Mouse (Mus musculus) left cerebral cortex, postnatal 4 days (tissue): ENCODE data around the gene Mettl22. TPM values are rescaled to one million over a fixed set of nuclear protein-coding genes. Genes with fewer than 3 reads are reported as not detected.

ENCODE experiments used
- DNase-seq: peaks from one replicate; pipeline ENCODE4 v3.0.0-alpha.2; 2022
- intact Hi-C: fragments of 180-260 bp; cut with DNase I; formaldehyde crosslinking; loops from one replicate; pipeline ENCODE4 v1.15.1; 2025
- total RNA-seq, 2 experiments: library from RNA; stranded (reverse); gene quantifications; 2 replicates each; pipeline ENCODE4 v1.2.3; 2021

Mettl22 gene
- total RNA-seq, 2 experiments from 2014 or later = 46.7 to 50.9 TPM

DNA sequence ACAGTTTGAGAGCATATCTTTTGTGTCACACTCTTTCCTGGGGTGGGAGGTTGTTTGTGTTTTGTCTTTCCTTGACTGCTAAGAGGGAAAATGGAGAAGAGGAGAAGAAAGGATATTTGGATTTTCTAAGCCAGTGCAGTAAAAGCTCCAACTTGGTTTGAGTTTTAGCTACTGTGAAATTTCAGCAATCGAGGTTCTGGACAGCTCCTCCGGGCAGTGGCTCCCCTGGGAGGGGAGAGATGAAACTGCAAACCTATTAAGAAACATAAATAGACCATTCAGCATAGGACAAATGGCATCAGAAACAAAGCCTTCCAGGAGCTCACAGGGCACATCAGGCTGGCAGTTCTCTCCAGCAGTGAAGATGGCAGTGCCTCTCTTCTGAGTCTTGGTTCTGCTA, 33.7 kb downstream of the Mettl22 start:
- intact Hi-C loops = no loop called here
- no peak for DNase-seq

DNA sequence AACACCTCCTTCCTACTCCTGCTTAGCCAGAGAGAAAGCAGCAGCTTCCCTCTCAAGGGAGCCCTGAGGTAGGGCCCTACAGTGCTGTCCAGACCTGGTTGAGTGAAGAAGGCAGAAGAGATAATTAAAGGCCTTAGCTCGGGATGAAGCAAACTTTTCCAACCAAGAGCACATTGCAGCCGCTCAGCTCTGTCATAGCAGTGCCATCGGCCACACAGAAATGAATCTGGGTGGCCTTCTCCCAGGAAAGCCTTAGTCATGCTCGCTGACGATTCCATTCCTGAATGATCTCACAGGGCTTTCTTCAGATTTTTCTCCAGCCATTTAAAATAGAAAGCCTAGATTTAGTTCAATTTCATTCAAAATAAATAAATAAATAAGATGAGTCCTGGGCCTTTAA, 39.3 kb downstream of the Mettl22 start:
- no peak for DNase-seq
- intact Hi-C loops = no loop called here

DNA sequence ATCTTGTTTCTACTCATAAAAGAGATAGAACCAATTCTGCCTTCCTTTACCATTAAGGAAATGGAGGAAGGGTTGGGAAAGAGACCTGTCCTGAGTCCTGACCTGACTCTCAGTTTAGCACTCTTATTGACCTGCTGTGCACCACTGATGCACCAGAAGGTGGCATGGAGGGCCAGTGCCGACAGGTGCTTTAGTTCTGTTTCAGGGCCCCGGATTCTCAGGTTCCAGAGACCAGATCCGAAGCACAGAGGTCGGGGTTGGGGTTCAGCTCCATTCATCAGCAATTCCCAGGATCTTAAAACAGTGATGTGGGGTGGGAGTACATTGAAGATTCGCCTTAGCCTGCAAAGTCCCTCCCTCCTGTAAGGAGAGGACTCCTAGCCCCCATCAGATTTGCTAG, 42.2 kb downstream of the Mettl22 start:
- no peak for DNase-seq
- intact Hi-C loops = no loop called here

DNA sequence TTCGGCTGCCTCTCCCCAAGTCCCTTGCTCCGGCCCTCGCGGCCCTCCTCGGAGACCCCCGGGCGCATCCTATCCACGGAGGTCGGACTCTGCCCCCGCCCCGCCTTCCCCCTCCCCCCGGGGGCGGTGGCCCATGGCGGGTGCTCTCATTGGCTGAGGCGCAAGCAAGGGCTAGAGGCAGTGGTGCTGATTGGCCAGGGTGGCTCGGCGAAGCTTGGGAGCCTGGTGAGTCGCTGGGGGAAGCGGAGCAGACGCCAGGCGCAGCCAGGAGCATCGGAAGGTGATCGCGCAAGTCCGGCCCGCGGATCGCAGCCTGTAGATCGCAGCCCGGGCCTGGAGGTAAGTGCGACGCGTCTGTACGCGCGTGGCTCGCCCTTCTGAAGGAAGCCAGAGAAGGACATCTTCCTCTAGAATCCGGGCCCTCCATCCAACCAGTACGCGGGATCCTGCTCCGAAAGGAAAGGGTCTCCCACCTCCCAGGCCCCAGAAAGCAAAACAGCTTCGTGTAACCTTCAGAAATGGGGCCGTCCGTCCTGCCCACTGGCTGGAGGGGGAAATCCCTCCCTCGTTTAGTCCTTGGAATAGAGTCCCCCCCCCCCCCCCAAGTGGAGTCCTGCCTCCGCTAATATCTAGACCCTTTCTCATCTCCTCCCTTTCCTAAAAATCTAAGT, 42.8 kb downstream of the Mettl22 start, which contains the start of gene Abat:
Gene Abat (plus strand): TSS at position 194 of the 671 bp plus-strand sequence.
- intact Hi-C loops = no loop called here
- DNase-seq = peak; percentile 97

DNA sequence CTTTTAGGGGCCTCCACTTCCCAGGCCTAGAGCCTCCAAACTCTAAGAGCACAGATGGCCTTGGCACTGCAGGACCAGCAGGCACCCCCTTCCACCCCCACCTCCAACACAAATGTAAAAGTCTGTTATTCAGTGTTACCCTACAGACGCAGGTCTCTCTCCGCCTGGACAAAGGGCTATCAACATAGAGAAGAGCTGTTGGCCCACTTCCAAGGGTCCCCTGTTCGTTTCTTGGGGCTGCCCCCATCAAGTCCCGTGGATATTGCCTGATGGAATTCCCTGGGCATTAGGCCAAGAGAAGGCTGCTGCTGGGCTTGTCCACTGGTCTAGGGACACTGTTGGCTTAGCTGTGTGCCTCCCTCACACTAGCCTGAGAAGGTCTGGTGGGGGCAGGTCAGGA, 43.6 kb downstream of the Mettl22 start:
- peak; percentile 70 for DNase-seq
- intact Hi-C loops = no loop called here

DNA sequence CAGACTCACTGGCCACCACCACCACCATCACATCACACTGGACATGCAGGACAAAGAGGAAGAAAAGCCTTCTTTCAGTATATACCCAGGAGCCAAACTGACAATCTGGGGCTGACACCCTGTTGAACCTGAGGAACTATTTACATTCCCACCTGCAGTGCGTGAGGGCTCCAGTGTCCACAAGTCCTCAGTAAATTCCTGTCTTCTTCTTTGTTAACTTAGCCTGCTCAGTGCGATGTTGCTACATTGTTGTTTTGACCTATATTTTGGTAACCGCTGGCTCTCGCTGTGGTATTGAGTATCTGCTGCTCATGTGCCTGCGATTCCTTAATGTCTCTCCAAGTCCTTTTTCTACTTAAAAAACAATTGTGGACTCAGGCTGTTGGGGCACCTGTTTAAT, 49.9 kb downstream of the Mettl22 start:
- no peak for DNase-seq
- intact Hi-C loops = no loop called here

DNA sequence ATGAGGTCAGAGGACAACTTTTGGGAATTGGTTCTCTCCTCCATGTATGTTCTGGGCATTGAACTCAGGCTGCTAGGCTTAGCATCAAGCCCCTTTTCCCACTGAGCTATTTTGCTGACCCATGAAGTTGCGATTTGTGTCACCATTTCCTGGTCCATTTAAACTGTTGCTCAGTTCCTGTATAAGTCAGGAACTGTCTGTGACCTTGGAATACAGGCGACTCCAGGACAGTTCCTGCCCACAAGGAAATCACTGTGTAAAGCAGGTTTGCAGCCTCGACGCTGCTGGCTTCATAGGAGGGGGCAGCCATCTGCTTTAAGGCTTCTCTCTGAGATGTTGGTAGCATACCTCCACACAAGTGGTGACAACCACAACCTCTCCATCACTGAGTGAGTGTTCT, 50.7 kb downstream of the Mettl22 start:
- DNase-seq = no peak
- intact Hi-C loops = no loop called here

DNA sequence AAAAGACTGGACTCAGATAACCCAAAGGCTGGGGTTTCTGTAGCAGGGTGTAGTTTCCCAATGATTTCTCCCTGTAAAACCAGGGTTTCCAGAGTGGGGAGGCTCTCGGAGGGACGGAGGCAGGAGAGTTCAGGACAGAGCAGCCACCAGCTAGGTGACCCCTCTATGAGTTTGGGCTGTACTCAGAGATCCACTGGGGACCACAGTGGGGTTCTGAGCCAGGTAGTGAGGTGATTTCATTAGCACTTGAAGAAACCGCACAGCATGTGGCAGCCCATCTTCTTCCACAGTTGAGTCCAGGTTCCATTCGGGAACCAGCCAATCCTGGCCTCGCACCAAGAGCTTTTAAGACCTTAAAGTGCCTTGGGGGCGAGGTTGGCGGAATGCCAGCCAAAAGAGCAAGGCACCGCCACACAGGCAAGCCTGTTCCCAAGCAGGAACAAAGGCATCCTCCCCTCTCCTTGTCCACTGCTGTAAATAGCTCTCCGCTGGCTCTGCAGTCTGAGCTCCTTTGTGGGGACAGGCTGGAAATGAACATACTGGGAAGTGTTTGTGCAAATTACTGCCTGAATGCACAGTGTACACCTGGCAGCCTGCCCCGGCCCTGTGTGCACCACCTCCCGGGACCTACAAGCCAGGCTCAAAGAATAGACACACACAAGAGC, 53.0 kb downstream of the Mettl22 start:
- DNase-seq = peak; percentile 86
- intact Hi-C loops = no loop called here

DNA sequence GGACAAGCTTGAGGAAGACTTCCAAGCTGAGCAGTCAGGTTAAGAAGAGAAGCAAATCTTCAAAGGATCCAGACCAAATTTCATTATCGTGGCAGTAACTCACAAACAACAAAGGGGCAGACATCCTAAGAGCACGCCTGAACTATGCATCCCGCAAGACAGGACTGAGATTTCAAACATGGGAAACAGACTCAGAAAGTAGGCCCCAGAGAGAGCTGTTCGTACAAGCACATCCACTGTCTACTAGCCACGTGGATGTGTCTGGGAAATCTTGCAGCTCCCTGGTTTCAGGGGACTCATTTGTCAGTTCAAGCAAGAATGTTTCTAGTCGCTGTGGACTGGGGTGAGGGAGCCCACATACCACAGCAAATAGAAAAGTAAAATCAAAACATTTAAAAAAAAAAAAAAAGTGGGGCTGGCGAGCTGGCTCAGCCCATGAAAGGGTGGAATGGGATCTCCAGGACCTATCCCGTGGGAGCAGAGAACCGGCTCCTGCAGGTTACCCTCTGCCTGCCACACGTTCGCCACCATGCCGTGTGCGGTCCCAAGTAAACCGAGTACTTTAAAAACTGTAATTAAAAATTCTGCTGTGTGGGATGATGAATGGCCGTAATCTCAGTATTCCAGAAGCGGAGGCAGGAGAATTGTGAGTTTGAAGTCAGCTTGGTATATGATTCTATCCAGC, 53.7 kb downstream of the Mettl22 start:
- intact Hi-C loops = no loop called here
- no peak for DNase-seq

DNA sequence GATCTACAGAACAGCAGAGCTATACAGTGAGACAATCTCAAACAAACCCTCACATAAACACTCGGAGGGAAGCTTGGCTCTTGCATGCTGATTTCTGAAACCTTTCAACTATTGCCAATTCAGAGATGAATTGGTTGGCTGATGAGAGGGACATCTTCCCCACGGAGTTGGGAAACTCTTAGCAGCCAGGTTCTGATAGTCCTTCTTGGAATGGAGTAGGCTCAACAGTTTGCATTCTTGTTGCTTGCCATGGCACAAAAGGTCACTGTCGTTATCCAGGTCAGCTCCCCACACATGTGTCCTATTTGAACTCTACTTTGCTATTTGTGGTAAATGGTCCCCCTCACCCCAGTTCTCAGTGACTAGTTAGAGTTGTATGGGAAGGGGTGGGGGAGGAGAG, 54.7 kb downstream of the Mettl22 start:
- no peak for DNase-seq

DNA sequence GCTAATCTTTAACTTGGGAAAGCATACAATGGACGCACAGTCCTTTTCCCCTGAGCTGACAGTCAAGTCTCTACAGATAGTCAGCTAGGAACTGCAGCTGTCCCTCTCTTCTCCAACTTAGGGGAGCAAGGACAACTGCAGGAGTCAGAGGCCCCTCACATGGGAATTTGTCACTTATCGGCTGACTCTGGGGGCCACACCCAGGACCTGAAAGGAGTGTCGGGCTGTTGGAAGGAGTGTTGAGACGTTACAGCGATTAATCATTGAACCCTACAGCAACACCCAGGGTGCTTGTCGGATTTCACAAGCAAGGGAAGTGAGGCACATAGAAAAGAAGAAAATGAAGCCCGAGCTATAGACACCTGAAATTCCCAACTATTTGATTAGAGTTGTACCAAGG, 55.3 kb downstream of the Mettl22 start:
- intact Hi-C loops = no loop called here
- DNase-seq = no peak

More for the DNA sequence above, 54.7 kb downstream of the Mettl22 start:
- intact Hi-C loops = no loop called here

DNA sequence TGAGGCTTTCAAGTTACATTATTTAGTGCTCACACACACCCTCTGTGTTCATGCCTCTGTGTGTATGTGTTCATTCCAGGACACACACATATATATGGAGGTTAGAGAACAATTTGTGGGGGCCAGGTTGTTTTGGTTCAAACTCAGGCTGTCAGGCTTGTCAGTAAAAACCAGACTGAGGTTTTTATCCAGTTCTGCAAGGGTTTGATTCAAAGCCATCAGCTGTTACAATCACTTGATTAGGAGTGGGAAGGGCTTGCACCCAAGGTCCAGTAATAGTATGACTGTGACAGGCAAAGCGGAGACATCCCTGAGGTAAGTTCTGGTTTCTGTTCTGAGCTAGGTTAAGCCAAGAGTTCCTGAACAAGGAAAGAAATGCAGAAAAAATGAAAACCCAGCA, 58.8 kb downstream of the Mettl22 start:
- no peak for DNase-seq

DNA sequence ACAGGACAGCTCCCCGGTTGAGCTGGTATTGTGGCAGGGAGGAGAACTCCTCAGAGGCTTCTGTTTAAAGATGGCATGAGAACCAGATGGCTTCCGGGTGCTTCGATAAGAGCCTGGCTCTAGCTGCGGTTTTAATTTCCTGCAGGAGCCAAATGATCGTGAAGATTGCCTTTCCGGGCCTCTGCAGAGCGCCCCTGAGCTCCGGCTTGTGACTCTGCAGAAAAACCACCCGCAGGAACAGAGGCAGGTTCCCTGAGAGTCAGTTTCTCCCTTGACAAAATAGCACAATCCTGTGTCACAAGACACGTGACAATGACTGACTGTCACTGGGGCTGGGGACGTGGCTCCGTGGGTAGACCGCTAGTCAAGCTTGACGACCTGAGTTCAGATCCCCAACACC, 59.4 kb downstream of the Mettl22 start:
- no peak for DNase-seq
- intact Hi-C loops = no loop called here

More for the DNA sequence above, 58.8 kb downstream of the Mettl22 start:
- intact Hi-C loops = no loop called here

DNA sequence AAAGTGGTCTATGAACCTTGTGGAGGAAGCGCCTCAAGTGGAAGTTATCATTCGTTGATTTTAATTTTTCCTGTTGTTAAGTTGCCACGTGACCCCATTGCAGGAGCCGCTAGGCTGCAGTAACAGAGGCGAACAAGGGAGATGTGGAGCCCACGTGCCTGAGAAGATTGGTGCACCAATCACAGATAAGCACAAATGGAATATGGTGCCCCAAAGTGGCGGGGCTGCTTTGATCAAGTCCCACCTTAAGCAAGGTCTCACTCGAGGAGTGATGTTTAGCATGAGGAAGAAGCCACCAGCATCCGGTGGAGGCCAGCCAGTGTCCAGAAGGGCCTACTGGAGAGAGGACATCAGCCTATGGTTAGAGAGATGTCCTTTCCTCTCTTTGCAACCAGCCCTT, 61.9 kb downstream of the Mettl22 start:
- DNase-seq = no peak
- intact Hi-C loops = no loop called here

DNA sequence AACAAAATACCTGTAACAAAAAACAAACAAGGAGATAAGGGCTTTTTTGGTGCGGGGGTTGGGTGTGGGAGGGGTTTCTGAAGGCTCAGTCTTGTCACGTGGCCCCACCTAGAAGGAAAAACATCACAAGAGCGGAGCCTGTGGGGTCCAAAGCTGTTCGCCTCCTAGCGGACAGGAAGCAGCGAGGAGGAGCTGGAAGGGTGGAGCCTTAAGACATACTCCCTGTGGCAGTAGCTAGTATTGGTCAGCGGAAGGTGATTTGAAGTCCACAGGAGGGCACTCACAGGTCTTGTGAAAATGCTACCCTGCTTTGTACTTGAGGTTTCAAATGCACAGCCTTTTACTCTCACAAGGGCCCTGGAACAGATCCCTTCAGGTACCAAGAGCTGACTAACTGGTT, 62.3 kb downstream of the Mettl22 start:
- intact Hi-C loops = no loop called here
- DNase-seq = no peak

DNA sequence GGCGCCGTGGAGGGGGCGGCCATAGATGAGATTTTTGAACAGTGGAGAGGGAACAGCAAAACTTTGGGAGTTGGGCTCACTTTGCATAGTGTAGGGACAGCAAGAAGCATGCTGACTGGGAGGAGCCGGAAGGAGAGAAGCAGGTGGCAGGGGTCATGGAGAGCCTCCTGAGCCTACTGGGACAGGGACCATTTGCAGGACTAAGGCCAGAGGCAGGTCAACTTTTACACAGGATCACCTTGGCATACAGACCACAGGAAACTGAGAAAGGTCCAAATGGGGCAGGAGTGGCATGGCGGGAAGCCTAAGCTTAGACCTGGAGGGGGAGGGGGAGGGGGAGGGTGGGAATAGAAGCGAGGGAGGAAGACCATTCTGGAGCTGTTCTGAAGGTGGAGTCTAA, 62.9 kb downstream of the Mettl22 start:
- intact Hi-C loops = no loop called here

DNA sequence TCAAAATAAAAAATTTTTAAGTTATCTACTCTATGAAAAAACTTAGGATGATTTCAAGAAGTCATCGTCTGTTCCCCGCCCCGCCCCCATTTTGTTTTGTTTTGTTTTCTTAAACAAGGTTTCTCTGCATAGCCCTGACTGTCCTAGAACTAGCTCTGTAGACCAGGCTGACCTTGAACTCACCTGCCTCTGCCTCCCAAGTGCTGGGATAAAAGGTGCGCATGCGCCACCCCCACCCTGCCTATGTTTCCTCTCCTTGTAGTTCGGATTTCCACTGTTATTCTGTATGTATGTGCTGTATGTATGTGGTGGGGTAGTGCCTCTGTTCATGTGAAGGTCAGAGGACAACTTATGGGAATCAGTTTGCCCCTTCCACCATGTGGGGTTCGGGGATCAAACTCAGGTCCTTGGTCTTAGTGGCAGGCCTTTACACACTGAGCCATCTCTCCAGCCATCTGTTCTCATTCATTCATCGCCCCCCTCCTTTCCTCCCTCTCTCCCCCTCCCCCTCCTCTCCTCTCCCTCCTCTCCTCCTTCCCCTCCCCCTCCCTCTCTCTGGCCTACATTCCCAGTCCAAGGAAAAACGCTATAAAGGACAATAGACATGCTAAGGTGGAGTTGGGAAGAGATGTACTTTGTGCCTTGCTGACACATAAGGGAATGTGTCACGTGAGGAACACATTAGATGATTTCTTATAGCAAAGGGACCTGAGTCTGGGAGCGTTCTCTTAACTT, 64.0 kb downstream of the Mettl22 start:
- intact Hi-C loops = no loop called here

More for the DNA sequence above, 62.9 kb downstream of the Mettl22 start:
- DNase-seq = no peak

DNA sequence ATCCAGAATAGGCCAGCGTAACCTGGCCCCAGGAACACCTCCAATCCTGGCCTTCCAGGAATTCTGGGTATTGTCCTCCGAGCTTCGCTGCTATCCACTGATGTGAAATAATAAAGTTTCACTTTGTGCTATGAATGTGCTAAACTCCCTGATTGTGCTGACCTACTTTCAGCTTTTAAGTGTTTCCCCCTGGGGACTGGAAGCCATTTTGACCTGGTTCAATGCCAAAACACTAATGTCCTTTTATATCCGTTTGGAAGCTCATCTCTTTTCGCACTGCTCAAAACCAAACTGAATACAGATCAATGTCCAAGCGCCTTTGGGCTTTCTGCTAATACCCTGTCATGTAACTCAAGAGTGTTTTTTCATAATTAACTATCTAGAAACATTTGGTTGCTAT, 64.8 kb downstream of the Mettl22 start:
- no peak for DNase-seq
- intact Hi-C loops = no loop called here

More for the DNA sequence above, 64.0 kb downstream of the Mettl22 start:
- DNase-seq = no peak

DNA sequence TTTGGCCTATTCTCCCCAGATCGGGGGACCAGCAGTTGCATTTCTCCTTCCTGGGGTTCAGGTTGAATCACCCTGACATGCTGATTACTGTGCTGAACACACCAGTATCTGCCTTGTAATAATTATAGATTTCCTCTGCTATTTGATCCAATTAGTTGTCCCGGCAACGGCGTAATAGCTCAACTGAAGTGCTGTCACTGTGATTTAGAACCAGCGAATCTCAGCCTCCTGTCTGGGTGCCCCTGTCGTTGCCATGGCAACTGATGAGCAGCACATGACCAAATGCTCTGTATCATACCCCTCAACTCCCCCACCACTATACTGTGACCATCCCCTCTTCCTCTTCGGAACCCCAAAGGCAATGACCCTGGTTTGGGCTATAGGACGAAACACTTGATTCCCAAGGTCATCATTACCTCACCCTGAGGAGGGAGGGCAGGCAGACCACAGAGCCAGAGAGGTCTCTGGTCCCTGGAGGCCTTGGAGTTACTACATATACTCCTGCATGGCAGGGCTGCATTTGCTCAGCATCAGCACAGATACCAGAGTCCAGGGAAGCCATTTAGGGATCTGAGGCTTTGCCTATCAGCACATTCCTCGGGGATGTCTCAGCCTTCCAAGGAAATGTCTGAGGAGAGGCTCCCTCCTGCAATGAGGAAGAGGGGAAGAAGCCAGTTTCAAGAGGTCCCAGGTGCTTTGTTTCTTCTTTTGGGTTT, 68.7 kb downstream of the Mettl22 start:
- DNase-seq = peak; percentile 67
- intact Hi-C loops = no loop called here
